Mouse (Mus musculus): ENCODE results near the gene Nek8. TPM values are rescaled to one million over a fixed set of nuclear protein-coding genes. Genes with fewer than 3 reads are reported as not detected.

Gene Nek8
- total and polyA plus RNA-seq, 3 experiments, result 7.1 to 8.3 (median 7.4) TPM

GRCm38 (mm10) chr11:78164604-78164923 is 11.9 kb downstream of the Nek8 start:
- H3K9ac ChIP-seq (ENCODE audit: insufficient read depth, low read depth), result peak overlapping the region; percentile 96
- peak overlapping the region; percentile 79 for H3K4me2 ChIP-seq (ENCODE audit: insufficient read depth, low read depth, poor library complexity, severe bottlenecking)
- in situ Hi-C loops (cut with MboI; ENCODE audit: low pct_ligation_motif_present, low pct_unique_long_range_greater_than_20kb, low sequenced_read_pairs), result no loop called here
- H3K27ac ChIP-seq (ENCODE audit: insufficient read depth, low read depth), result peak overlapping the region; percentile 91
- peaks cover 27 to 43% of the 10 kb centered on the region in 2 experiments for H3K36me3 ChIP-seq (replicated peaks in 1 of 2; ENCODE audit: control insufficient read depth in 1 of 2, insufficient read depth in 1 of 2, low read length in 1 of 2)
- H3K9me3 ChIP-seq (replicated peaks; ENCODE audit: low read length), result no peaks in the 10 kb centered on the region
- dilution Hi-C loops (cut with MboI; ENCODE audit: extremely low pct_ligation_motif_present, extremely low pct_unique_long_range_greater_than_20kb, low sequenced_read_pairs), result no loop called here
- no peak for DNase-seq (ENCODE audit: extremely low read depth)
- TF ChIP-seq MXI1 (IDR thresholded peaks at IDR 0.05; ENCODE audit: low read depth, low read length) (no peak), MAX (IDR thresholded peaks at IDR 0.05; ENCODE audit: low read length) (0 out of 2 replicates have a peak, but pooled peaks have one; percentile 11), KAT2A (IDR thresholded peaks at IDR 0.05; ENCODE audit: insufficient replicate concordance, low read length) (no peak)
- H3K27me3 ChIP-seq (replicated peaks), result no peaks in the 10 kb centered on the region
- peak overlapping the region; percentile 73 to 97 (median 96) for H3K4me3 ChIP-seq (replicated peaks in 1 of 3; ENCODE audit: low read depth in 2 of 3, low read length in 2 of 3, poor library complexity in 1 of 3)
- peaks cover 33% of the 10 kb centered on the region for H3K79me2 ChIP-seq (replicated peaks; ENCODE audit: control insufficient read depth, extremely low read depth, insufficient read depth, poor library complexity, severe bottlenecking)
- H3K4me1 ChIP-seq (ENCODE audit: control insufficient read depth in 1 of 2, insufficient read depth in 2 of 2), result peaks cover 31 to 64% of the 10 kb centered on the region in 2 experiments

- Histone ChIP-seq H3K27me3 (replicated peaks) (no peaks in the 10 kb centered on the region), H3K4me1 (ENCODE audit: control insufficient read depth in 1 of 2, insufficient read depth in 2 of 2) (peaks cover 26 to 63% of the 10 kb centered on the region in 2 experiments), H3K9ac (ENCODE audit: insufficient read depth, low read depth) (peak overlapping the region; percentile 96), H3K36me3 (replicated peaks in 1 of 2; ENCODE audit: control insufficient read depth in 1 of 2, insufficient read depth in 1 of 2, low read length in 1 of 2) (peaks cover 29 to 49% of the 10 kb centered on the region in 2 experiments), H3K4me2 (ENCODE audit: insufficient read depth, low read depth, poor library complexity, severe bottlenecking) (peak overlapping the region; percentile 79), H3K27ac (ENCODE audit: insufficient read depth, low read depth) (peak overlapping the region; percentile 91), H3K9me3 (replicated peaks; ENCODE audit: low read length) (no peaks in the 10 kb centered on the region), H3K79me2 (replicated peaks; ENCODE audit: control insufficient read depth, extremely low read depth, insufficient read depth, poor library complexity, severe bottlenecking) (peaks cover 33% of the 10 kb centered on the region), H3K4me3 (replicated peaks in 1 of 3; ENCODE audit: low read depth in 2 of 3, low read length in 2 of 3, poor library complexity in 1 of 3) (peak overlapping the region; percentile 73 to 97 (median 96))
- dilution Hi-C loops (cut with MboI; ENCODE audit: extremely low pct_ligation_motif_present, extremely low pct_unique_long_range_greater_than_20kb, low sequenced_read_pairs), result no loop called here
- DNase-seq (ENCODE audit: extremely low read depth), result peak; percentile 92
- in situ Hi-C loops (cut with MboI; ENCODE audit: low pct_ligation_motif_present, low pct_unique_long_range_greater_than_20kb, low sequenced_read_pairs), result no loop called here
- TF ChIP-seq RAD21 (IDR thresholded peaks at IDR 0.05; ENCODE audit: low read depth, low read length), result no peak
- peak; percentile 56 for TF ChIP-seq ELF1 (IDR thresholded peaks at IDR 0.05; ENCODE audit: low read depth, low read length)
- TF ChIP-seq MYC (IDR thresholded peaks at IDR 0.05; ENCODE audit: low read depth, low read length), result no peak
- no peak for TF ChIP-seq E2F4 (IDR thresholded peaks at IDR 0.05; ENCODE audit: insufficient replicate concordance, low read depth, low read length)
- TF ChIP-seq GABPA (IDR thresholded peaks at IDR 0.05; ENCODE audit: insufficient replicate concordance, low read depth, low read length), result no peak
- TF ChIP-seq ZC3H11A (IDR thresholded peaks at IDR 0.05; ENCODE audit: low read depth, low read length), result no peak
- TF ChIP-seq NRF1 (IDR thresholded peaks at IDR 0.05; ENCODE audit: low read depth, low read length), result no peak; the same call in 1 of the 2 replicates
- peak; percentile 73 for TF ChIP-seq TBP (conservative IDR thresholded peaks at IDR 0.05; ENCODE audit: low read depth, low read length)
- peak; percentile 31 for TF ChIP-seq HCFC1 (IDR thresholded peaks at IDR 0.05; ENCODE audit: low read depth, low read length)
- TF ChIP-seq ZKSCAN1 (IDR thresholded peaks at IDR 0.05; ENCODE audit: borderline replicate concordance, low read depth, low read length), result no peak
- no peak for TF ChIP-seq JUN (IDR thresholded peaks at IDR 0.05; ENCODE audit: insufficient read depth, low read depth, low read length)
- peak; percentile 81 for TF ChIP-seq IRF4 (IDR thresholded peaks at IDR 0.05; ENCODE audit: low read depth, low read length)
- no peak for TF ChIP-seq UBTF (IDR thresholded peaks at IDR 0.05; ENCODE audit: low read depth, low read length)
- TF ChIP-seq BHLHE40 (IDR thresholded peaks at IDR 0.05; ENCODE audit: low read depth, low read length), result peak; percentile 61
- TF ChIP-seq MAX (IDR thresholded peaks at IDR 0.05; ENCODE audit: low read length), result peak; percentile 58; the same call in 1 of the 2 replicates
- TF ChIP-seq POLR2A (IDR thresholded peaks at IDR 0.05; ENCODE audit: low read depth, low read length), result peak; percentile 43; the same call in 1 of the 2 replicates
- TF ChIP-seq MEF2A (IDR thresholded peaks at IDR 0.05; ENCODE audit: borderline replicate concordance, low read depth, low read length), result peak; percentile 78; the same call in 1 of the 2 replicates
- no peak for TF ChIP-seq PAX5 (IDR thresholded peaks at IDR 0.05; ENCODE audit: low read length)
- no peak for TF ChIP-seq JUND (conservative IDR thresholded peaks at IDR 0.05; ENCODE audit: low read depth, low read length)
- peak; percentile 97 for TF ChIP-seq CHD2 (IDR thresholded peaks at IDR 0.05; ENCODE audit: low read length)
- peak; percentile 51; the same call in 1 of the 2 replicates for TF ChIP-seq MXI1 (IDR thresholded peaks at IDR 0.05; ENCODE audit: low read depth, low read length)
- TF ChIP-seq USF2 (conservative IDR thresholded peaks at IDR 0.05; ENCODE audit: low read depth, low read length), result no peak
- no peak for TF ChIP-seq ZNF384 (IDR thresholded peaks at IDR 0.05; ENCODE audit: low read depth, low read length)
- TF ChIP-seq SMC3 (IDR thresholded peaks at IDR 0.05; ENCODE audit: low read depth, low read length), result no peak
- no peak for TF ChIP-seq MAFK (IDR thresholded peaks at IDR 0.05; ENCODE audit: insufficient replicate concordance, low read length)
- TF ChIP-seq EP300 (IDR thresholded peaks at IDR 0.05; ENCODE audit: low read length), result peak; percentile 44; the same call in 1 of the 2 replicates
- TF ChIP-seq KAT2A (IDR thresholded peaks at IDR 0.05; ENCODE audit: insufficient replicate concordance, low read length), result 0 out of 2 replicates have a peak, but pooled peaks have one; percentile 47
- TF ChIP-seq NELFE (IDR thresholded peaks at IDR 0.05; ENCODE audit: low read depth, low read length), result no peak
- TF ChIP-seq USF1 (IDR thresholded peaks at IDR 0.05; ENCODE audit: low read depth, low read length), result no peak
- TF ChIP-seq ZMIZ1 (IDR thresholded peaks at IDR 0.05; ENCODE audit: low read depth, low read length), result peak; percentile 18; the same call in 1 of the 2 replicates
Measured at GRCm38 (mm10) chr11:78163681-78164603, 12.5 kb downstream of the Nek8 start.

Data from CH12.LX (cell line).